Mouse (Mus musculus): ENCODE data around the gene Pcca.

GRCm38 (mm10) chr14:122852506-122853057 is 318.5 kb downstream of the Pcca start:
- TF ChIP-seq POLR2A (IDR thresholded peaks at IDR 0.05; ENCODE audit: low read depth, low read length) = no peak
- no peak for TF ChIP-seq CTCF (IDR thresholded peaks at IDR 0.05; ENCODE audit: extremely low read depth, insufficient read depth, insufficient read length, insufficient replicate concordance)
